Mouse (Mus musculus): Measurements from ENCODE around the gene Lum. TPM values are rescaled to one million over a fixed set of nuclear protein-coding genes. Genes with fewer than 3 reads are reported as not detected.

Lum gene
- polyA plus RNA-seq, 1 experiment, result 3.3 TPM

DNA sequence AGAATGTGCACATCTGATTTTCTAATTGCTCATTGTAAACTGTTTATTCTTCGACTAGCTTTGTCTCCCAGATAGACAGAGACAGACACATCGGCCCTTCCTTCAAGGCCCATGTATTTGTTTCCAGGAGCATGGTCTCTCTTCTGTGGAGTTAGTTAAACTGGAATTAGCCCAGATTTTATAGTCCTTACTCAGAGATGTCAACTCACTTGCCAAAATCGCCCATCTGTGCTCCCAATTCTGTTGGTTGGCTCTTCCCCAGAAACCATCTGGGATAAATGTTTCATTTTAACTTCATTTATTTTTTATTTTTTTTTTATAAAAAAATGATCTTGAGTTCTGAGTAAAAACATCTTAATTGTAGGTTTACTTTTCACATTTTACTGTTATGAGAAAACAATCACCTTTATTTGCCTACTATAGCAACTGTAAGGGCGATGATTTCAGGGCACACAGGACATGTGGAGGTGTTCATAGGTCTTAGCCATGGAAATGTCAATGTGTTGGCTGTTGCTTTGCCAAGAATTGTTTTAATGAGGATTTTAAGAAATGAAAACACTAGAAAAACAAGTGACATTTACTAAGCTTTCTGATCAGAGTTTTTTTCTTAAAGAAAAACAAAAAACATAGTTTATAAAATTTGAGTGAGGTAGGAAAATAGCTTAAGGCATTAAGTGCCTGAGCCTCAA is 17.8 kb downstream of the Lum start:
- no peaks in the 10 kb centered on the region for H3K36me3 ChIP-seq (ENCODE audit: control insufficient read depth, insufficient read depth, low read length)
- no peak for TF ChIP-seq CTCF (IDR thresholded peaks at IDR 0.05; ENCODE audit: extremely low read depth, insufficient read length, insufficient replicate concordance, low read depth, low read length)
- TF ChIP-seq POLR2A (IDR thresholded peaks at IDR 0.05; ENCODE audit: low read depth, low read length), result no peak
- no peaks in the 10 kb centered on the region for H3K4me1 ChIP-seq (ENCODE audit: control insufficient read depth, insufficient read depth, insufficient read length, low read length)
- H3K27me3 ChIP-seq (ENCODE audit: control insufficient read depth, insufficient read depth, low read length), result no peaks in the 10 kb centered on the region
- H3K27ac ChIP-seq (ENCODE audit: insufficient read depth, low read depth, low read length), result no peak overlapping the region
- 73% methylated on average over 4 of the region's 4 CpGs for WGBS
- no peak overlapping the region for H3K4me3 ChIP-seq (ENCODE audit: low read depth, low read length)

DNA sequence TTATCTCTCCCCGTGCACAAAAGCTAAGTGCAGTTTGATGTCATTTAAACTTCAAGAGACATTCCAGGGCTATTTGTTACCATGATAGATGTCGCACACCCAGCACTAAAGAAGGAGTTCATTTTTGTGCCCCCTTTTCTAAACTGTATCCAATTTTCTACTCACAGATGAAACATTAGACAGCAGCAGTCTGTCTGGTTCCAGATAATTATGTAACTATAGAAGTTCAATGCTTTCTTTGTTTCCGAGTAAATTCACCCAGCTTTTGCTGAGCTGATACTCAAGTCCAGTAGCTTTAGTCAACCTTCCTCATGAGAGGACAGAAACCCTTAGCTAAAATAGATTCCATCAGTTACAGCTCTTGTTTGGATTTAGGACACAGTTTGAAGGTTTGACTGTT is 19.2 kb downstream of the Lum start:
- Histone ChIP-seq H3K4me1 (ENCODE audit: control insufficient read depth, insufficient read depth, insufficient read length, low read length) (no peaks in the 10 kb centered on the region), H3K4me3 (ENCODE audit: low read depth, low read length) (no peak overlapping the region), H3K27ac (ENCODE audit: insufficient read depth, low read depth, low read length) (no peak overlapping the region)

DNA sequence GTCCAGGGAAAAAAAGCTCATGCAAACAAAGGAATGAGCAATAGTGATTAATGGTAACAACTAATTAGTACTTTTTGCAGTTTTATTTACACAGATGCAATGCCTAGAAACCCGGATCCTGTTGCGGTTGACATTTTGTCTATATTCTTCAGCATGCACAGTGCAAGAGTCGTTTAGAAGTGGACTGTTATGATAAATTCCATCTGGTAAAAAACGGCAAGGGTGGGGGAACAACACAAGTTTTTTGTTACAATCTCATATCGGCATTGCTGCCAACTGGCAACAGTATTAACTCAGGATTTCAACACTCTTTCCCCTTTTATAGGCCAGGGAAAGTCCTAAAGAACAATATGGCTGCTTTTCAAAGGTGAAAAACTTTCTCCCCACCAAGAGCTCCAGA is 22.2 kb downstream of the Lum start:
- no peak for TF ChIP-seq POLR2A (IDR thresholded peaks at IDR 0.05; ENCODE audit: low read depth, low read length)
- no peak for TF ChIP-seq CTCF (IDR thresholded peaks at IDR 0.05; ENCODE audit: extremely low read depth, insufficient read length, insufficient replicate concordance, low read depth, low read length)
- no peaks in the 10 kb centered on the region for H3K4me1 ChIP-seq (ENCODE audit: control insufficient read depth, insufficient read depth, insufficient read length, low read length)
- H3K36me3 ChIP-seq (ENCODE audit: control insufficient read depth, insufficient read depth, low read length), result no peaks in the 10 kb centered on the region
- H3K27me3 ChIP-seq (ENCODE audit: control insufficient read depth, insufficient read depth, low read length), result no peaks in the 10 kb centered on the region
- H3K27ac ChIP-seq (ENCODE audit: insufficient read depth, low read depth, low read length), result no peak overlapping the region
- WGBS, result 66% methylated on average over 5 of the region's 5 CpGs
- H3K4me3 ChIP-seq (ENCODE audit: low read depth, low read length), result no peak overlapping the region

More for the DNA sequence above, 19.2 kb downstream of the Lum start:
- Histone ChIP-seq H3K36me3 (ENCODE audit: control insufficient read depth, insufficient read depth, low read length) (no peaks in the 10 kb centered on the region), H3K27me3 (ENCODE audit: control insufficient read depth, insufficient read depth, low read length) (no peaks in the 10 kb centered on the region)
- 30% methylated on average over 3 of the region's 3 CpGs for WGBS
- no peak for TF ChIP-seq POLR2A (IDR thresholded peaks at IDR 0.05; ENCODE audit: low read depth, low read length)
- no peak for TF ChIP-seq CTCF (IDR thresholded peaks at IDR 0.05; ENCODE audit: extremely low read depth, insufficient read length, insufficient replicate concordance, low read depth, low read length)

DNA sequence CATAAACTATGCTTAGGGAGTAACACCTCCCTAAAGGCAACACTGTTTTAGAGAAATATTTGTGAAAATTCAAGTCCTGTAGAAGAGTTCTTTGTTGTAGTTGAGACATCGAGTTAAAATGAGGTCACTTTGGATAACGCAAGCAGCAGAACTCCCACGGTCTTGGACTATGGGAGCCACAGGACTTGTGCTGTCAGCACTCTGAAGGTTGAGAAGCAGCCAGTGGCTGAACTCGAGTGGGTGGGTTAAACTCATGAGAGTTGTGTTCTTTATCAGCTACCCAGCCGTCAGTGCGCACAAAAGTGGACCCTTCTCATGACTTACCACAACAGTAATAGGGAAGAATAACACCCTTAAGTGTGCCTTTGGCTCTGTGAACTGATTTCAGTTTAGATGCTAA is 24.6 kb downstream of the Lum start:
- no peaks in the 10 kb centered on the region for H3K27me3 ChIP-seq (ENCODE audit: control insufficient read depth, insufficient read depth, low read length)
- no peak overlapping the region for H3K27ac ChIP-seq (ENCODE audit: insufficient read depth, low read depth, low read length)
- H3K4me3 ChIP-seq (ENCODE audit: low read depth, low read length), result no peak overlapping the region
- H3K4me1 ChIP-seq (ENCODE audit: control insufficient read depth, insufficient read depth, insufficient read length, low read length), result no peaks in the 10 kb centered on the region
- WGBS, result 74% methylated on average over 6 of the region's 6 CpGs
- no peaks in the 10 kb centered on the region for H3K36me3 ChIP-seq (ENCODE audit: control insufficient read depth, insufficient read depth, low read length)
- no peak for TF ChIP-seq POLR2A (IDR thresholded peaks at IDR 0.05; ENCODE audit: low read depth, low read length)
- TF ChIP-seq CTCF (IDR thresholded peaks at IDR 0.05; ENCODE audit: extremely low read depth, insufficient read length, insufficient replicate concordance, low read depth, low read length), result no peak

DNA sequence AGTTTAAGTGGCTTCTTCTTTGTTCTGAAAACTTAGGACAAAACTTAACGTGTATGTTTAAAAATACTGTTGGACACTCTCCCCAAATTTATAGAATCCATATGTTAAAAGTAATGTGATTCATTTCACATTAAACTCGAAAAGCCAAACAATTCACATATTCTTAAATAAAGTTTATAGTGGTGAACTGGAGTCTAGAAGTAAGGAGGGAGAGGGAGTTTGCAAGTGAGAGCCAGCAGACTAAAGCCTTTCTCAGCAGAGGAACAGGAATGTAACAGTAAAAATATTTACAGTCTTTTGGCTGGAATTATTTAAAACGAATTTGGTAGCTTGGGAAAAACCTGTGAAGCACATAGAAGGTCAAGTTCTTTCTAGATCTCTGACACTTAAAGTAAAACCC is 26.1 kb downstream of the Lum start:
- Histone ChIP-seq H3K27ac (ENCODE audit: insufficient read depth, low read depth, low read length) (no peak overlapping the region), H3K4me3 (ENCODE audit: low read depth, low read length) (no peak overlapping the region), H3K27me3 (ENCODE audit: control insufficient read depth, insufficient read depth, low read length) (no peaks in the 10 kb centered on the region), H3K36me3 (ENCODE audit: control insufficient read depth, insufficient read depth, low read length) (no peaks in the 10 kb centered on the region), H3K4me1 (ENCODE audit: control insufficient read depth, insufficient read depth, insufficient read length, low read length) (no peaks in the 10 kb centered on the region)
- 38% methylated on average over 3 of the region's 3 CpGs for WGBS
- no peak for TF ChIP-seq POLR2A (IDR thresholded peaks at IDR 0.05; ENCODE audit: low read depth, low read length)
- no peak for TF ChIP-seq CTCF (IDR thresholded peaks at IDR 0.05; ENCODE audit: extremely low read depth, insufficient read length, insufficient replicate concordance, low read depth, low read length)

DNA sequence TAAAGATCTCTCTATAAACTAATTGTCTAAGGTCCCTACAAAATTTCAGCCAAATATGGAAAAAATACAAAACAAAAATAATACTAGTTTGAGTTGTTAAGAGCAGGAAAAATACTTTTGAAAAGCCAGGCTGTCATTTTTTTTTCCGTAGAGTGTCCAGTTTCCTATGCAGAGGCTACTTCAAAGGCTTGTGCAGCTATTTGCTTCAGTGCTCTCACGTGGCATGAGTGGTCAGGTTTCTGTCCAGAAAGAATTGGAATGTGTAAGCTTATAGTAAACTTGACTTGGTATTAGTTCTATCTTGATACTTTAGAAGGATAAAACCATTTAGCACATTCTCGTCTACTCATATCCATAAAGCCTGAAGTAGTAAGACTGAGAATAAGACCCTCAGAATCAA is 26.8 kb downstream of the Lum start:
- WGBS, result 72% methylated on average over 3 of the region's 3 CpGs
- TF ChIP-seq CTCF (IDR thresholded peaks at IDR 0.05; ENCODE audit: extremely low read depth, insufficient read length, insufficient replicate concordance, low read depth, low read length), result no peak
- TF ChIP-seq POLR2A (IDR thresholded peaks at IDR 0.05; ENCODE audit: low read depth, low read length), result no peak
- Histone ChIP-seq H3K4me3 (ENCODE audit: low read depth, low read length) (no peak overlapping the region), H3K4me1 (ENCODE audit: control insufficient read depth, insufficient read depth, insufficient read length, low read length) (no peaks in the 10 kb centered on the region), H3K36me3 (ENCODE audit: control insufficient read depth, insufficient read depth, low read length) (no peaks in the 10 kb centered on the region), H3K27me3 (ENCODE audit: control insufficient read depth, insufficient read depth, low read length) (no peaks in the 10 kb centered on the region), H3K27ac (ENCODE audit: insufficient read depth, low read depth, low read length) (no peak overlapping the region)

DNA sequence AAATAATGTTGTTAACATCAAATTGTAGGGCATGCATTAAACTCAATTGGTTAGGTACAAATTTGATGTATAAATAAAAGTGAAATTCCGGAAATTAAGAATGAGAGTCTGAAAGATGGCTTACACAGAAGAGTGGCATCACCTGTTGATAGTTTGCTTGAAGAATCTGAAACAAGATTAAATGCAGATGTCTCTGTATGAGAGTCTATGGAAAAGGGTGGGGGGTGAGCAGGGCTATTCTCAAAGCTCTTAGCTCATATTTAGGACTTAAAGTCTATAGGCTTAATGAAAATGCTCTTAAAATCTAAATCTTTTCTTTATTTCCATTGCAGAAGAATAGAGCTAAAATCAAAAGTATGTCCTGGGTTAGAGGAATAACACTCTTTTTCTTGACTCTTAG is 30.8 kb downstream of the Lum start:
- H3K4me1 ChIP-seq (ENCODE audit: control insufficient read depth, insufficient read depth, insufficient read length, low read length), result no peaks in the 10 kb centered on the region
- H3K27me3 ChIP-seq (ENCODE audit: control insufficient read depth, insufficient read depth, low read length), result no peaks in the 10 kb centered on the region
- H3K36me3 ChIP-seq (ENCODE audit: control insufficient read depth, insufficient read depth, low read length), result no peaks in the 10 kb centered on the region
- no peak overlapping the region for H3K27ac ChIP-seq (ENCODE audit: insufficient read depth, low read depth, low read length)
- 83% methylated on average over 1 of the region's 1 CpGs for WGBS
- no peak for TF ChIP-seq POLR2A (IDR thresholded peaks at IDR 0.05; ENCODE audit: low read depth, low read length)
- no peak for TF ChIP-seq CTCF (IDR thresholded peaks at IDR 0.05; ENCODE audit: extremely low read depth, insufficient read length, insufficient replicate concordance, low read depth, low read length)
- no peak overlapping the region for H3K4me3 ChIP-seq (ENCODE audit: low read depth, low read length)

All from small intestine, adult 2 months (tissue).